Mouse (Mus musculus) liver, embryonic 13.5 days (tissue): ENCODE data around the gene Pdpk1. TPM values are rescaled to one million over a fixed set of nuclear protein-coding genes. Genes with fewer than 3 reads are reported as not detected.

Experiments used
- ATAC-seq: fragments of 200-750 bp; cut with Nextera tagmentation; 2 replicates; pipeline ENCODE4 v1.8.0; 2017; ENCODE audit warnings: low read depth, mild to moderate bottlenecking, moderate number of reproducible peaks, moderate library complexity
- DNase-seq: peaks from one replicate; pipeline ENCODE4 v3.0.0; 2022
- H3K27ac ChIP-seq: fragments of 300-500 bp; sonication (generic); 2 replicates; pipeline ENCODE4 v1.5.1; 2015; ENCODE audit warnings: moderate library complexity, mild to moderate bottlenecking, inconsistent platforms
- H3K27me3 ChIP-seq: fragments of 300-500 bp; sonication (generic); 2 replicates; pipeline ENCODE4 v1.6.1; 2015; ENCODE audit warnings: mild to moderate bottlenecking, inconsistent platforms
- H3K36me3 ChIP-seq: fragments of 300-500 bp; sonication (generic); 2 replicates; pipeline ENCODE4 v1.6.1; 2015; ENCODE audit warnings: mild to moderate bottlenecking, inconsistent platforms
- H3K4me1 ChIP-seq: fragments of 300-500 bp; sonication (generic); replicated peaks from 2 replicates; pipeline ENCODE4 v1.6.1; 2015; ENCODE audit warnings: inconsistent platforms
- H3K4me2 ChIP-seq: fragments of 300-500 bp; sonication (generic); 2 replicates; pipeline ENCODE4 v1.6.1; 2015; ENCODE audit warnings: inconsistent platforms, mild to moderate bottlenecking, moderate library complexity
- H3K4me3 ChIP-seq: fragments of 300-500 bp; sonication (generic); replicated peaks from 2 replicates; pipeline ENCODE4 v1.5.1; 2015; ENCODE audit warnings: mild to moderate bottlenecking, inconsistent platforms
- H3K9ac ChIP-seq: fragments of 300-500 bp; sonication (generic); 2 replicates; pipeline ENCODE4 v1.6.1; 2015; ENCODE audit warnings: mild to moderate bottlenecking, inconsistent platforms
- H3K9me3 ChIP-seq: fragments of 300-500 bp; sonication (generic); replicated peaks from 2 replicates; pipeline ENCODE4 v1.6.1; 2016; ENCODE audit warnings: inconsistent platforms
- WGBS: fragments of 180-500 bp; shearing (Covaris S2); methylation state at CpG from one replicate; pipeline ENCODE4 v1.1.7; 2015; ENCODE audit not compliant: insufficient replicate concordance; 5-methylcytosine and 5-hydroxymethylcytosine counted together
- polyA plus RNA-seq: library from polyadenylated mRNA; unstranded; fragments of >200 nt; fragmentation: Nextera tagmentation; extraction: Ambion mirVana; gene quantifications from 2 replicates; pipeline ENCODE4 v1.2.1, GENCODE M21; 2015

Pdpk1 gene
- polyA plus RNA-seq, 1 experiment from 2014 or later, result 26.8 TPM

DNA sequence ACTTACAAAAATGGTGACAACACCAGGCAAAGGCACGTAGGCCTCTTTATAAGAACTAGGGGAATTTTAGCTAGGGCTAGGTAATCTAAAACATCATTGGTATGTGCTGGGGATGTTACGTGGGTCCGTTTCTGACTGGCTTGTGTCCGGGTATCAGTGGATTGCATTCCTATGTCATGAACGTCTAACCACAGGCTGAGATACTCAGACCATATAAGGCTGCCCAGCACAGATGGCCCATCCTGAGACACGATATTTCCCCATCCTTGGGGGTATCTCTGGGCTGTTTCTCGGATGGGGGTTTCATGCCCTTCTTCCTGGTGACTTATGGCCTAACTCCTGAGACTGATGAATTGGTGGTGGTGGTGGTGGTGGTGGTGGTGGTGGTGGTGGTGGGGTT lies 115.6 kb downstream of the Pdpk1 start:
- Histone ChIP-seq H3K4me3 (no peak overlapping the region), H3K27ac (no peak overlapping the region), H3K9me3 (no peaks in the 10 kb centered on the region), H3K4me2 (no peak overlapping the region), H3K4me1 (no peaks in the 10 kb centered on the region), H3K9ac (no peak overlapping the region), H3K36me3 (no peaks in the 10 kb centered on the region), H3K27me3 (no peaks in the 10 kb centered on the region)
- WGBS, result 55% methylated on average over 7 of the region's 7 CpGs
- ATAC-seq, result no peak
- DNase-seq, result no peak

GRCm38 (mm10) chr17:24030551-24030950 lies 120.2 kb downstream of the Pdpk1 start:
- WGBS, result 66% methylated on average over 14 of the region's 22 CpGs
- no peak for ATAC-seq
- H3K9me3 ChIP-seq, result no peaks in the 10 kb centered on the region

DNA sequence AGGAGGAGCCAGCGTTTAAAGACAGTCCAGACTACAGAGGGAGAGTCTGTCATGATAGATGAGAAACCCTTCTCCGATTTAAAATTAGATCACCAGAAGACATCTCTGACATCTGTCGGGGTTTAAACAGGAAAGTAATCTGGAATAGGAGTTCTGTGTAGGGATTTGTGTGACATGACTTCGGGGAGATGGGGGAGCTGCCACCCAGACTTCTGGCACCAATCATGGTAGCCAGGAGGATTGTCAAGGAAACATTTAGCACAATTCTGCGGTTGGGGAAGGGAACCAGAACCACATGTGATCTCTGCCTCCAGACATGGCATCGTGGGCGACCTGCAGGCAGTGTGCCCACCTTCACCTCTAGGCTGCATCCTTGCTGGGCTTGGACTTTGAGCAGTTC lies 121.2 kb downstream of the Pdpk1 start:
- Histone ChIP-seq H3K9me3 (no peaks in the 10 kb centered on the region), H3K27me3 (no peaks in the 10 kb centered on the region), H3K27ac (no peak overlapping the region), H3K36me3 (no peaks in the 10 kb centered on the region), H3K4me2 (no peak overlapping the region), H3K4me1 (no peaks in the 10 kb centered on the region), H3K4me3 (no peak overlapping the region), H3K9ac (no peak overlapping the region)
- ATAC-seq (no peak), DNase-seq (no peak)
- WGBS, result 63% methylated on average over 7 of the region's 7 CpGs

More at GRCm38 (mm10) chr17:24030551-24030950, 120.2 kb downstream of the Pdpk1 start:
- no peak overlapping the region for H3K4me3 ChIP-seq
- no peaks in the 10 kb centered on the region for H3K36me3 ChIP-seq
- no peak for DNase-seq
- no peak overlapping the region for H3K9ac ChIP-seq
- no peak overlapping the region for H3K27ac ChIP-seq
- no peaks in the 10 kb centered on the region for H3K4me1 ChIP-seq
- H3K4me2 ChIP-seq, result no peak overlapping the region
- no peaks in the 10 kb centered on the region for H3K27me3 ChIP-seq

Other genes starting within 250 kb of the Pdpk1 start
- not detected in 2 replicates for gene Dcpp3, start 233.5 kb downstream of the Pdpk1 start, polyA plus RNA-seq
- not detected in 2 replicates for gene Sbp, start 209.3 kb downstream of the Pdpk1 start, polyA plus RNA-seq
- gene Sbpl, start 195.7 kb downstream of the Pdpk1 start, polyA plus RNA-seq, result not detected in 2 replicates
- not detected in 2 replicates for gene Prss30, start 170.4 kb downstream of the Pdpk1 start, polyA plus RNA-seq
- gene Prss22, start 152.8 kb downstream of the Pdpk1 start, polyA plus RNA-seq, result not detected in 2 replicates
- not detected in 2 replicates for gene Prss27, start 112.8 kb downstream of the Pdpk1 start, polyA plus RNA-seq
- 17.4 and 19.3 TPM in 2 replicates for gene Kctd5, start 77.4 kb downstream of the Pdpk1 start, polyA plus RNA-seq
- gene Amdhd2, start 12.8 kb upstream of the Pdpk1 start, polyA plus RNA-seq, result 18.6 and 20.8 TPM in 2 replicates
- 348 and 367 TPM in 2 replicates for gene Atp6v0c, start 18.8 kb upstream of the Pdpk1 start, polyA plus RNA-seq
- 6.9 and 7.5 TPM in 2 replicates for gene Tbc1d24, start 54.6 kb upstream of the Pdpk1 start, polyA plus RNA-seq
- 1.00 and 1.4 TPM in 2 replicates for gene Ntn3, start 58.6 kb upstream of the Pdpk1 start, polyA plus RNA-seq
- 10.8 and 11.6 TPM in 2 replicates for gene Tedc2, start 69.9 kb upstream of the Pdpk1 start, polyA plus RNA-seq
- 69.1 and 89.8 TPM in 2 replicates for gene Ccnf, start 100.6 kb upstream of the Pdpk1 start, polyA plus RNA-seq
- gene Abca17, start 200.1 kb upstream of the Pdpk1 start, polyA plus RNA-seq, result not detected in 2 replicates
- 11.4 and 14.8 TPM in 2 replicates for gene Abca3, start 201.0 kb upstream of the Pdpk1 start, polyA plus RNA-seq